12 mouse cellular contexts compared by ENCODE assay signal in genomic region chr1:159671181-159671580, GRCm38 (mm10).
DNase-seq lines count a peak whose midpoint lies in the region; ATAC-seq and TF ChIP-seq lines count a peak whose summit lies in the region.
"Had no signal": no experiment of that assay in that cellular context is flagged by ENCODE, and none has a peak within 500 bp of the region (broad histone marks: within the 10 kb centered on the region; RNA-seq: fewer than 3 reads in every experiment).

No protein-coding gene starts in this region.

- no peaks in the 10 kb centered on the region for H3K27me3 ChIP-seq in heart, embryonic 13.5 days (replicated peaks)
- no peaks in the 10 kb centered on the region for H3K27me3 ChIP-seq in heart, adult 2 months (ENCODE audit: control insufficient read depth, insufficient read depth, low read length)
- no peaks in the 10 kb centered on the region for H3K27me3 ChIP-seq in lung, embryonic 16.5 days (ENCODE audit: control insufficient read depth, insufficient read depth, low read depth, low read length)
- H3K27me3 ChIP-seq in hindbrain, embryonic 15.5 days: no peaks in the 10 kb centered on the region
- no peaks in the 10 kb centered on the region for H3K27me3 ChIP-seq in neural tube, embryonic 12.5 days (replicated peaks)
- H3K27me3 ChIP-seq: limb, embryonic 13.5 days had no signal

- H3K4me3 ChIP-seq in heart, embryonic 13.5 days: no peak overlapping the region
- no peak overlapping the region for H3K4me3 ChIP-seq in heart, adult 2 months
- H3K4me3 ChIP-seq in lung, embryonic 16.5 days (ENCODE audit: low read length): peak overlapping the region; percentile 2; the same call in 1 of the 2 replicates
- H3K4me3 ChIP-seq in hindbrain, embryonic 15.5 days: no peak overlapping the region
- H3K4me3 ChIP-seq in neural tube, embryonic 12.5 days: no peak overlapping the region
- H3K4me3 ChIP-seq: limb, embryonic 13.5 days; myocyte had no signal

- H3K36me3 ChIP-seq in heart, embryonic 13.5 days: no peaks in the 10 kb centered on the region
- H3K36me3 ChIP-seq in heart, adult 2 months (ENCODE audit: control insufficient read depth, insufficient read depth, low read length): no peaks in the 10 kb centered on the region
- H3K36me3 ChIP-seq in lung, embryonic 16.5 days (ENCODE audit: control insufficient read depth, insufficient read depth, low read length): no peaks in the 10 kb centered on the region
- H3K36me3 ChIP-seq in hindbrain, embryonic 15.5 days: no peaks in the 10 kb centered on the region
- H3K36me3 ChIP-seq in neural tube, embryonic 12.5 days: no peaks in the 10 kb centered on the region
- H3K36me3 ChIP-seq: limb, embryonic 13.5 days had no signal

- no peak for TF ChIP-seq EP300 in heart, adult 2 months (IDR thresholded peaks at IDR 0.05; ENCODE audit: insufficient read depth, low read depth, low read length)

- no peak for ATAC-seq in heart, embryonic 13.5 days (ENCODE audit: extremely low read depth, insufficient number of reproducible peaks, low FRiP score, low TSS enrichment)
- ATAC-seq in lung, embryonic 16.5 days (ENCODE audit: low read depth): no peak
- peak; percentile 27 for ATAC-seq in hindbrain, embryonic 15.5 days (ENCODE audit: low FRiP score, low read depth)
- peak; percentile 25; the same call in 1 of the 2 replicates for ATAC-seq in neural tube, embryonic 12.5 days (ENCODE audit: low FRiP score, low read depth)
- ATAC-seq: CD4-positive, CD25-positive, alpha-beta regulatory T cell, adult 4 months had no signal

- no peaks in the 10 kb centered on the region for H3K79me2 ChIP-seq in heart, adult 2 months (replicated peaks; ENCODE audit: control insufficient read depth, insufficient read depth, low read length)

- WGBS in heart, embryonic 13.5 days: 80% methylated on average over 8 of the region's 8 CpGs
- WGBS in heart, adult 2 months: 70% methylated on average over 8 of the region's 8 CpGs
- WGBS in lung, embryonic 16.5 days: 74% methylated on average over 8 of the region's 8 CpGs
- WGBS in hindbrain, embryonic 15.5 days: 64% methylated on average over 8 of the region's 8 CpGs
- WGBS in neural tube, embryonic 12.5 days: 79% methylated on average over 8 of the region's 8 CpGs

- no peaks in the 10 kb centered on the region for H3K9me3 ChIP-seq in heart, embryonic 13.5 days
- H3K9me3 ChIP-seq in lung, embryonic 16.5 days (ENCODE audit: control insufficient read depth, low read length): no peaks in the 10 kb centered on the region
- no peaks in the 10 kb centered on the region for H3K9me3 ChIP-seq in hindbrain, embryonic 15.5 days
- no peaks in the 10 kb centered on the region for H3K9me3 ChIP-seq in neural tube, embryonic 12.5 days
- H3K9me3 ChIP-seq: limb, embryonic 13.5 days had no signal

- H3K9ac ChIP-seq in heart, embryonic 13.5 days: no peak overlapping the region
- no peak overlapping the region for H3K9ac ChIP-seq in heart, adult 2 months (ENCODE audit: low read depth, low read length)
- no peak overlapping the region for H3K9ac ChIP-seq in lung, embryonic 16.5 days (ENCODE audit: low read length)
- H3K9ac ChIP-seq in hindbrain, embryonic 15.5 days: no peak overlapping the region
- H3K9ac ChIP-seq in neural tube, embryonic 12.5 days: no peak overlapping the region
- H3K9ac ChIP-seq: limb, embryonic 13.5 days had no signal

- no peak for TF ChIP-seq POLR2A in heart, adult 2 months (IDR thresholded peaks at IDR 0.05; ENCODE audit: insufficient read depth, low read depth, low read length)

- H3K27ac ChIP-seq in heart, embryonic 13.5 days (replicated peaks): no peak overlapping the region
- H3K27ac ChIP-seq in heart, adult 2 months: no peak overlapping the region
- H3K27ac ChIP-seq in lung, embryonic 16.5 days (ENCODE audit: low read length): 0 out of 2 replicates have a peak overlapping the region, but pooled peaks have one; percentile 6
- 0 out of 2 replicates have a peak overlapping the region, but pooled peaks have one; percentile 4 for H3K27ac ChIP-seq in hindbrain, embryonic 15.5 days (replicated peaks)
- H3K27ac ChIP-seq in neural tube, embryonic 12.5 days: no peak overlapping the region
- H3K27ac ChIP-seq: limb, embryonic 13.5 days had no signal

- H3K4me1 ChIP-seq in heart, embryonic 13.5 days: peaks cover 14% of the 10 kb centered on the region
- peaks cover 2% of the 10 kb centered on the region for H3K4me1 ChIP-seq in heart, adult 2 months (ENCODE audit: control insufficient read depth, insufficient read depth, low read length)
- H3K4me1 ChIP-seq in lung, embryonic 16.5 days (replicated peaks; ENCODE audit: control insufficient read depth, insufficient read depth, low read length): peaks cover 4% of the 10 kb centered on the region; the same call in 1 of the 2 replicates
- H3K4me1 ChIP-seq in hindbrain, embryonic 15.5 days (replicated peaks): peaks cover 14% of the 10 kb centered on the region
- peaks cover 15% of the 10 kb centered on the region for H3K4me1 ChIP-seq in neural tube, embryonic 12.5 days

- DNase-seq in heart, adult 2 months: no peak
- DNase-seq in lung, postnatal 25 days (ENCODE audit: low spot score): no peak
- no peak for DNase-seq in liver
- no peak for DNase-seq in gastrocnemius, adult 18-20 months (ENCODE audit: low spot score)

- no peak for TF ChIP-seq CTCF in heart, adult 2 months (IDR thresholded peaks at IDR 0.05)

- H3K4me2 ChIP-seq in heart, embryonic 13.5 days: peak overlapping the region; percentile 47
- H3K4me2 ChIP-seq in lung, embryonic 16.5 days (ENCODE audit: low read depth, low read length): peak overlapping the region; percentile 35; the same call in 1 of the 2 replicates
- H3K4me2 ChIP-seq in hindbrain, embryonic 15.5 days: peak overlapping the region; percentile 39
- H3K4me2 ChIP-seq in neural tube, embryonic 12.5 days (replicated peaks): peak overlapping the region; percentile 32
- H3K4me2 ChIP-seq: heart, embryonic 11.5 days; limb, embryonic 13.5 days had no signal

- intact Hi-C loops in heart, adult 2 months (cut with DNase I): loop anchor here (10.0 kb wide), 1 partner anchor 266 kb away; no protein-coding TSS in a partner anchor

Comparison
In these comparisons a context has a peak if more than half of its experiments do, and no peak if none do; other contexts are left out.
1. ATAC-seq: peak in hindbrain, embryonic 15.5 days (single experiment) and neural tube, embryonic 12.5 days (single experiment); none in heart, embryonic 13.5 days (single experiment) and lung, embryonic 16.5 days (single experiment).
2. H3K27ac ChIP-seq: peak in lung, embryonic 16.5 days (single experiment) and hindbrain, embryonic 15.5 days (single experiment); none in heart, embryonic 13.5 days (single experiment), heart, adult 2 months (single experiment) and neural tube, embryonic 12.5 days (single experiment).
3. Peak in every context shown above with its lines, with median percentiles within 50 percentile points of each other: H3K4me2 ChIP-seq.